Mouse (Mus musculus): ENCODE data around the gene Scfd2.

Scfd2 gene

GRCm38 (mm10) chr5:74301443-74301842 is 230.1 kb downstream of the Scfd2 start:
- POLR2A ChIA-PET = interaction anchor here in 1 of 4 experiments (0.5 kb wide), 1 partner anchor 105 kb away, joined by 7 read pairs; no protein-coding TSS in a partner anchor

DNA sequence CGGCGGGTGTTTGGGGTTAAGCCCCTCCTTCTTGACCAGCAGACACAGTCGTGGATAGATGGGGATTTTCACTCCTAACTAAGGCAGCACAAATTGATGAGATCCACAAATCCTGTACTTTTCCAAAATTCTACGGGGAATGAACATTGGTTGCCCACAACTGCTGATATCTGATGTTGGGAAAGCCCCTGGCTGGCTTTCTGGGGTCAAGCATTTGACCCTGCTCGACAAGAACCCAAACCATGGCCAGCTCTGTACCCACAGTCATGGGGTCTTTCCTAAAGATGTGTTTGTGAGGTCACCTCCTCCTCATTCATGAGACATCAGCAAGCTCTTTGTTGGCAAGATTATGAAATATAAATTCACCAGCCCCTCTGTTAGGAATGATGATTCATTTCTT is 230.6 kb downstream of the Scfd2 start:
- CTCF ChIA-PET = no interaction called here
- POLR2A ChIA-PET = no interaction called here

More at GRCm38 (mm10) chr5:74301443-74301842, 230.1 kb downstream of the Scfd2 start:
- CTCF ChIA-PET = no interaction called here

- CTCF ChIA-PET = no interaction called here
These were observed 231.4 kb downstream of the Scfd2 start for GRCm38 (mm10) chr5:74300140-74300539.

DNA sequence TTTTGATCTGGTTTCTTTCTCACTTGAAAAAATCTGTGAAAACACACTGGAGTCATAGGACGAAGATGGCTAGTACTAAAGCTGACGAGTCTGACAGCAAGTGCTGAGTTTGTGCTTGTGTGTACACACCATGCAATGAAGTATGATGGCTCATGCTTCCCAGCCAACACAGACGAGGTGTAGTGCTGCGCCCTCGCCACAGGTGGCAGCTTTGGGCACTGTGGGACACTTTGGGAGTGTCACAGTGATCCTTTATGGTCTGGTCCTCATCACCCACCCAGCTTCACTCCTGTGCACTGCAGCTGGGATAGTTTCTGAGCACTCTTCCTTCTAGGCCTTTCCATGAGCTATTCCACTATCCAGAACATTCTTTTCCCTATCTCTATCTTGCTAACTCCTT is 234.4 kb downstream of the Scfd2 start:
- POLR2A ChIA-PET = no interaction called here
- CTCF ChIA-PET = interaction anchor here in 2 of 4 experiments (0.5 to 1.2 kb wide), 3 partner anchors 13 to 1625 kb away, joined by 3 to 4 read pairs (median 3); no protein-coding TSS in a partner anchor

More at GRCm38 (mm10) chr5:74300140-74300539, 231.4 kb downstream of the Scfd2 start:
- POLR2A ChIA-PET = no interaction called here

DNA sequence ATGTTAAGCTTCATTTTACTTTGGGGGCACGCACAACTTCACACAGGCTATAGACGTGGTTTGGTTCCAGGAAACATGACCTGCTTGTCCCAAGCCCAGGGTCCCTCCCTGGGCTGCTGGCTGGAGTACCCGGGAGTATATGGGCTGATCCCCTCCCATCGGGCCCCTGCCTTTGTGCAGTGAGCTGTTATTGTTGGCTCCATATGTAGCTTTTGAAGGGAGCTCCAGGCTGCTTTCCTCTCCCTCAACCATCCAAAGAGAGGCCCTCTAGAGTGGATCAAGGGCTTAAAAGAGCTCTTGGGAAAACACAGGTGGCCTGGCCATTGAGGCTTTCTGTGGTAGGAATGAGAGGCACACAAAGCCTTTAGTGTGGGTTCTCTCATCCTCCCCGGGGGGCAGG is 235.5 kb downstream of the Scfd2 start:
- POLR2A ChIA-PET = interaction anchor here in 1 of 4 experiments (0.5 kb wide), 1 partner anchor 497 kb away, joined by 3 read pairs; no protein-coding TSS in a partner anchor
- CTCF ChIA-PET = interaction anchor here in 2 of 4 experiments (1.2 to 1.5 kb wide), 2 partner anchors 12 to 860 kb away, joined by 4 to 5 read pairs; no protein-coding TSS in a partner anchor

GRCm38 (mm10) chr5:74293513-74293912 is 238.0 kb downstream of the Scfd2 start:
- ChIA-PET POLR2A (interaction anchor here in 1 of 4 experiments (0.9 kb wide), 1 partner anchor 147 kb away, joined by 3 read pairs; no protein-coding TSS in a partner anchor), CTCF (interaction anchor here in 1 of 4 experiments (0.6 kb wide), 1 partner anchor 356 kb away, joined by 3 read pairs; no protein-coding TSS in a partner anchor)

GRCm38 (mm10) chr5:74292050-74292449 is 239.5 kb downstream of the Scfd2 start:
- ChIA-PET POLR2A (interaction anchor here in 3 of 4 experiments (0.6 to 2.3 kb wide), 4 partner anchors 199 to 602 kb away, joined by 3 to 8 read pairs (median 6); no protein-coding TSS in a partner anchor), CTCF (interaction anchor here (0.6 to 2.1 kb wide), 28 partner anchors 8 to 852 kb away, joined by 3 to 15 read pairs (median 5); no protein-coding TSS in a partner anchor)

- POLR2A ChIA-PET = interaction anchor here in 2 of 4 experiments (0.6 to 2.3 kb wide), 4 partner anchors 11 to 601 kb away, joined by 3 to 8 read pairs (median 4); no protein-coding TSS in a partner anchor
- CTCF ChIA-PET = interaction anchor here (0.6 to 2.1 kb wide), 24 partner anchors 8 to 1263 kb away, joined by 3 to 15 read pairs (median 6); no protein-coding TSS in a partner anchor
These were observed 240.0 kb downstream of the Scfd2 start for GRCm38 (mm10) chr5:74291575-74291974.

GRCm38 (mm10) chr5:74289957-74290356 is 241.6 kb downstream of the Scfd2 start:
- ChIA-PET CTCF (no interaction called here), POLR2A (no interaction called here)

DNA sequence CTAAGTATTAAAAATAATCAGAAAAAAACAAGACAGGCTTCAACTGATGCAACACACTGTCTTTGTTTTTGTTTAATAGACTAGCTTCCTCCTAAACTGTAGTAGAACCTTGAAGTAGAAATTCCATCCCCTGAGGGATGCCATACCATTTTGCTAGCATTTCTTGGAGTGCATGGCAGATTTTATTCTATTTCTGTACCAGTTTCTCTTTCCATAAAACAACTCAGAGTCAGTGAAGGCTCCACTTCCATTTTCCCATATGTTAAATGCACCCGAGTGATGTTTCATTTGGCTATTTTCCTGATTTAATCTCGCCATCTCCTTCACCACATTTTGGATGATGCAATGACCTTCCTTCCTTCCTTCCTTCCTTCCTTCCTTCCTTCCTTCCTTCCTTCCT is 243.4 kb downstream of the Scfd2 start:
- POLR2A ChIA-PET = no interaction called here
- CTCF ChIA-PET = interaction anchor here in 1 of 4 experiments (1.8 kb wide), 1 partner anchor 10 kb away, joined by 5 read pairs; no protein-coding TSS in a partner anchor

DNA sequence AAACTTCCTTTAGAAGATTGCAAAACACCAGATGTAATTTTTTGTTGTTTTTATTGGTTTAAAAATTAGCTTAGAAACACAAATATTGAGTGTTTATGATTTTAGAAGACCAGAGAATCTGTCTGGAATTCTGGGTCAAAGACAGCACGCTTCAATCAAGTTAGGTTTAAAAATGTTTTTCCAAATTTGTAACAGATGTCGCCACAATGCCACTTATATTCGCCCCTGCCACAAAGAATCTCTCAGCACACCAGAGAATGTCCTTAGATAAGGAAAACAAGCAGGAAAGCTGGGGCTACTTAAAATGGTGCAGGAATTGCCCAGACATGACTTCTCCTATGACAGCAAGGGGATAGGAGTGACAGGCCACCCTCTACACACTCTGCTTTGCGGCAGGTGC is 245.3 kb downstream of the Scfd2 start:
- ChIA-PET POLR2A (interaction anchor here in 2 of 4 experiments (1.5 to 2.2 kb wide), 3 partner anchors 8 to 193 kb away, joined by 3 to 10 read pairs (median 8); no protein-coding TSS in a partner anchor), CTCF (no interaction called here)

GRCm38 (mm10) chr5:74285764-74286163 is 245.8 kb downstream of the Scfd2 start:
- CTCF ChIA-PET = interaction anchor here in 1 of 4 experiments (0.9 kb wide), 1 partner anchor 871 kb away, joined by 3 read pairs; no protein-coding TSS in a partner anchor

GRCm38 (mm10) chr5:74285289-74285688 is 246.3 kb downstream of the Scfd2 start:
- POLR2A ChIA-PET = interaction anchor here in 2 of 4 experiments (0.6 to 2.2 kb wide), 8 partner anchors 8 to 1514 kb away, joined by 3 to 10 read pairs (median 3); no protein-coding TSS in a partner anchor
- CTCF ChIA-PET = interaction anchor here in 1 of 4 experiments (0.9 kb wide), 1 partner anchor 871 kb away, joined by 3 read pairs; no protein-coding TSS in a partner anchor

More at GRCm38 (mm10) chr5:74285764-74286163, 245.8 kb downstream of the Scfd2 start:
- POLR2A ChIA-PET = interaction anchor here in 2 of 4 experiments (0.6 to 2.2 kb wide), 8 partner anchors 9 to 1515 kb away, joined by 3 to 10 read pairs (median 3); no protein-coding TSS in a partner anchor

GRCm38 (mm10) chr5:74283545-74283944 is 248.0 kb downstream of the Scfd2 start:
- CTCF ChIA-PET = interaction anchor here (0.6 to 2.8 kb wide), 30 partner anchors 9 to 896 kb away, joined by 3 to 20 read pairs (median 4); no protein-coding TSS in a partner anchor
- POLR2A ChIA-PET = interaction anchor here in 3 of 4 experiments (0.6 to 3.7 kb wide), 12 partner anchors 19 to 590 kb away, joined by 3 to 34 read pairs (median 4); no protein-coding TSS in a partner anchor

DNA sequence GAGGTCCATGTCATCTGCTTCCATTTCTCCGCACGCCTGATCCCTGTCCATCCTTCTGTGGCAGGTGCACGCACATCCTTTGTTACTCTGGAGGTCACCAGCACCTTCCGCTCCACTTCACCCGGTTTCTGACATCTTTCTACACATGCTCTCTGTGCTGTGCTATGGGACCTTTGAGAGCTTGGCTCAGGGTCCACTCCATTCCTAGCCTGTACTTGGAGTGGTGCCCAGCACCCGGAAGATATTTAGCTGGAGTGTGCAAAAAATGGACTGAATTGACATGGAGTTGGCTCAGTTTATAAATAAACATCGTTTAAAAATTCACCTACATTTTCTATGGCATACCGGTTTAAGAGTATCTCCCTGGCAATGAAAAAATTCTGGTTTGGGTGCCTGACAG is 250.1 kb downstream of the Scfd2 start:
- POLR2A ChIA-PET = interaction anchor here in 2 of 4 experiments (0.6 to 3.7 kb wide), 4 partner anchors 12 to 294 kb away, joined by 3 to 34 read pairs (median 4); no protein-coding TSS in a partner anchor
- CTCF ChIA-PET = interaction anchor here in 2 of 4 experiments (0.5 to 0.6 kb wide), 2 partner anchors 552 to 874 kb away, joined by 3 to 8 read pairs; no protein-coding TSS in a partner anchor

DNA sequence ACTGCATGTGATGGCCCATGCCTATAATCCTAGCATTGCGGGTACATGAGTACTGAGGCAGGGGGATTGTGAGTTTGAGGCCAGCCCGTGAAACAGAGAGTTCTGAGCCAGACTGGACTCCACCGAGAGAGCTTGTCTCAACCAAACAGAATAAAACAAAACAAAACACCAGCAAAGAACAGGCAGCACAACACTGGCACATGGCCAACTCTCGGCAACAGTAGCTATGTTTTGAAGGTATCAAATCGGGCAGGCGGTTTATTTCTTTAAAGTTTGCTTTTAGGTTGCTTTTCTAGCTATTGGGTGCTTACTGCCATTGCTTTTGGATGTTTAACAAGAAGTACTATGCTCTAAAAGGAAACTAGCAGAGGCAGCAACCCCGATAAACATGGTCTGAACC is 251.9 kb downstream of the Scfd2 start:
- POLR2A ChIA-PET = interaction anchor here in 1 of 4 experiments (0.7 kb wide), 1 partner anchor 207 kb away, joined by 4 read pairs; no protein-coding TSS in a partner anchor
- CTCF ChIA-PET = interaction anchor here in 2 of 4 experiments (0.6 to 1.1 kb wide), 2 partner anchors 286 to 592 kb away, joined by 3 to 5 read pairs; no protein-coding TSS in a partner anchor

- CTCF ChIA-PET = interaction anchor here (0.6 to 3.8 kb wide), 59 partner anchors 9 to 878 kb away, joined by 3 to 41 read pairs (median 4); partner anchors contain the start of gene Usp46 (in 1 of the 4)
- POLR2A ChIA-PET = interaction anchor here (1.1 to 3.5 kb wide), 7 partner anchors 14 to 424 kb away, joined by 4 to 25 read pairs (median 5); no protein-coding TSS in a partner anchor
These were observed 253.1 kb downstream of the Scfd2 start for GRCm38 (mm10) chr5:74278428-74278827.

GRCm38 (mm10) chr5:74277712-74278111 is 253.8 kb downstream of the Scfd2 start:
- ChIA-PET CTCF (interaction anchor here (0.5 to 3.8 kb wide), 68 partner anchors 9 to 879 kb away, joined by 3 to 41 read pairs (median 4); partner anchors contain the start of gene Usp46 (in 1 of the 4)), POLR2A (interaction anchor here (0.5 to 3.5 kb wide), 14 partner anchors 13 to 656 kb away, joined by 3 to 25 read pairs (median 4); no protein-coding TSS in a partner anchor)

DNA sequence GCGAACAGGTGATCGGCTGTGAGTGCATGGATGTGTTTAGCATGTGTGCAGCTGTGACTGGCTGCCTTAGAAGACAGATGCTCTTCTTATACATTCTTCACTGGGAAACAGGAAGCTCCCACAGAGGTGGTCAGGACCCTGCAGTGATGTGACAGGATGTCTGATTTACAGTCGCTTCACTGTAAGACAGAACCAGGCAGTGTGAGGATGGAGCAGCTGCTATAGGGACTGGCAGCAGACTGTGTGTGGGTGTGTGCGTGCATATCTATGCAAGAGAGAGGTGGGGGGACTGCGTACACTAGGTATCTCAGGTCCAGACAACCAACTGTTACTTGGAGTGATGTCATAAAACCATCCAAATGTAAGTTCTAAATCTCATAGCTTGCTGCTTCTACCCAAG is 254.3 kb downstream of the Scfd2 start:
- CTCF ChIA-PET = interaction anchor here (0.5 to 3.8 kb wide), 44 partner anchors 8 to 880 kb away, joined by 3 to 41 read pairs (median 4); no protein-coding TSS in a partner anchor
- POLR2A ChIA-PET = interaction anchor here (0.6 to 3.5 kb wide), 12 partner anchors 8 to 423 kb away, joined by 3 to 25 read pairs (median 4); no protein-coding TSS in a partner anchor

Data from embryonic stem cell, embryonic (primary cell).